Mouse (Mus musculus): Measurements from ENCODE around the gene Dhrs1. TPM values are rescaled to one million over a fixed set of nuclear protein-coding genes. Genes with fewer than 3 reads are reported as not detected.

Dhrs1 gene
- 29.7 to 33.0 TPM (median 31.4 TPM) in 4 replicates for total RNA-seq (2023)

DNA sequence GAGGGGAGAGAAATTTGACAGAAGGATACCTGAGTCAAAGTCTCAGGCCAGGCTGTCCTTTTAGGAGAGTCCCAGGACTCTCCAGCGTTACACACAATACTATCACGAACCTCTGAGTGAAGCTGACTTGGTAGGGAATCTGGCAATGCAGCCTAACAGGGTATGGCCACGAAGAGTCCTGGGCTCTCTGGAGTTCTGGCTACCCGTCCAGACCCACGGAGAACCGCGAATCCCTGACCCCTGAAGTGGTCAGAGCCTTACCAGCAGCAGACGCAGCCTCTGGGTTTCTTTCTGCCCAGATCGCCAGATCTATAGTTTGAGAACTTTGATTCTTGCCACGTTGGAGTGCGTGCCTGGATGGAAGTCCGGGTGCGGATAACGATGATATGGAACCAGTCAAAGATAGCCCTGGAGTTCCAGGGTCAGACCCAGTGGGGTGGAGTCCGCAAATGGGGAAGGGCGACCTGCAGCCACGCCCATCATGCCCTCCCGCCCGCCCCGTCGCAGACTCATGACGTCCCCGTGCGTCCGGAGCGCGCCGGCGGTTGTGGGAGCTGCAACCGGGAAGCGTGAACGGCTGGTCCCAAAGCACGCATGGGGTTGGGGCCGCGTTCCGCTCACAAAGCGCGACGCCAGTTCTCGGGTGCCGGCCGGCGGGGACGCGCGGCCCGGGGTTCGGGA, at the start of gene Dhrs1, which contains the start of gene Nop9:
TSS of gene Dhrs1 (minus strand) at position 511 of the 681 bp plus-strand sequence.
TSS of gene Nop9 (plus strand) at position 514 of the 681 bp plus-strand sequence.

DNA sequence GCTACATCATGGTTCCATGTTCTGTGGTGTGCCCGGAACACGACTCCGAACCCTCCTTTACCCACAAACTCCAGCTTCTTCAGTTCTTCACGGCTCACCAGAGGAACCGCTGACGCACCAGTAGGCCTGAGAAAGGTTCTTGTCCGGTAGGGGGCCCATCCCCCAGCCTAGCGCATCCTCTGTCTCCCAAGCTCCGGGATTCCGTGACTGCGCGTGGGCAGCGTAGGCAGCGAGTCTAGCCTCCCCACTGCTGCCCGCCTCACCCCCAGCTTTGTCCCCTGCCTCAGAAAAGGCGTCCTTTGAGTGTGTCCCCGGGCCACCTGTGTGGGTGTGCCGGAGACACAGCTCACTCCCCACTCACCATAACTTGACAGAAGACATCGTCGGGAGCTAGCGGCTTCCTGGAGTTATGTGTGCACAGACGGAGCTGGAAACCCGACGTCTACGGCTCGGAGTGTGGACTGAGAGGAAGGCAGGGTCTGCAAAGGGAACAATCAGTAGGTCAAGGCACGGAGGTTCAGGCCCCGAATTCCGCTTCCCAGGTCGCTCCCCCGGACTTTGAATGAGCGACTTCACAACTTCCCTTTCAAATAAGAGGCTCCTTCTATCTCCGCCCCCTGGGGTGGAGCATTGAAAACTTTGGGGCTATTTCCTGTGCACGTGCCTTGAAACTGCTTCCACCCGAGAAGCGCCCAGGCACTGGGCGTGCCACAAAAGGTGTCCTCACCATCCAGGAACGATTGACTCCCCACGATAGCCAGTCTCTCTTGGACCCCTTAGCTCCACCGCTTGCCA, 43.0 kb upstream of the Dhrs1 start, which contains the start of gene Ripk3:
TSS of gene Ripk3 (minus strand) at position 610 of the 795 bp plus-strand sequence.

DNA sequence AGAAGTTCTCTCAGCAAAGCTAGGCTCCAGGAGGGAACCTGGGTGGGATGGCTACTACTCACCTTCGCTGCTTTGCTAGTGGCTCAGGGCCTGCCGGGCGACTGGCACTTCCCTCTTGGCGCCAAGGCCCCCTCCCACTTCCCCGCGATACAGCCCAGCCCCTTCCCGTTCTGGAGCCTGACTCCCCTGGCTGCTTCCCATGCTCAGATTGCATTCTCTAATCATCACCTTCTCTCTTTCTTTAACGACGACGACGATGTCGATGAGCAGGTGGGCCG, 38.4 kb upstream of the Dhrs1 start, which contains the start of gene Adcy4:
TSS of gene Adcy4 (minus strand) at position 138 of the 278 bp plus-strand sequence.

DNA sequence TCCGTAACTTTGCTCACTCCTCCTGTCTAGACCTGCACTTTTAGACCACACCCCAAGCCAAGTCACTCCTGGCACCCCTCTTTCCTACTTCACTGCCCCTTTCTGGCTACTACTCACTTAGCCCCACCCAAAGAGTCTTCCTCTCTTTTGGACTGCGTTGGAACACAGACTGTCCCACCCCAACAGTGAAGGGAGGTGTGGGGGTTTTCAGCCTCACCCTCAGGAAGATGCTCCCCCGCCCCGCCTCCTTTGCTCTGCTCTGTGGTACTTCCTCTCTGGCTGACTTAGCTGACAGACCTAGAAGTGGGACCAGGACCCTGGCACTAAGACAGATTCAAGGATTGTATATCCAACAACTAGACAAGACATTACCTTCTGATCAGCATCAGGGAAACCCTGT, 20.2 kb upstream of the Dhrs1 start, which contains the start of gene Ltb4r1:
TSS of gene Ltb4r1 (plus strand) at position 267 of the 400 bp plus-strand sequence.

DNA sequence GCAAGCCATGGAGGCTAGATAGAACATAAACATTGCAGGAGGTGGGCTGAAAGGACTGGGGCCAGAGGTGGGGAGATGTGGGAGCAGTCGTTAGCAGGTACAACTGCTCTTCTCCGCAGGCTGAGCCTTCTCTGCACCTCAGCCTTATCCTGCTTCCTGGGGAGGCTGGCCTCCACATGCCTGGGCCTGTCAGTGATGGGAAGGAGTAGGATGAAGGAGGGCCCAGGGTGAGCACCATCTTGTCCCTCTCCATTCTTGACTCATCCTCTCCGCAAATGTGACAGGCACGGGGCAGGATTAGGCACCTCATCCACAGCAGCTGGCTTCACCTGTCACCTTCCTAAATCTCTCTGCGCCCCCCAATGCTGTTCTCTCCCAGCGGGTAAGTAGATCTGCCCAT, 15.7 kb upstream of the Dhrs1 start, which contains the start of gene Ltb4r2:
TSS of gene Ltb4r2 (plus strand) at position 266 of the 400 bp plus-strand sequence.

DNA sequence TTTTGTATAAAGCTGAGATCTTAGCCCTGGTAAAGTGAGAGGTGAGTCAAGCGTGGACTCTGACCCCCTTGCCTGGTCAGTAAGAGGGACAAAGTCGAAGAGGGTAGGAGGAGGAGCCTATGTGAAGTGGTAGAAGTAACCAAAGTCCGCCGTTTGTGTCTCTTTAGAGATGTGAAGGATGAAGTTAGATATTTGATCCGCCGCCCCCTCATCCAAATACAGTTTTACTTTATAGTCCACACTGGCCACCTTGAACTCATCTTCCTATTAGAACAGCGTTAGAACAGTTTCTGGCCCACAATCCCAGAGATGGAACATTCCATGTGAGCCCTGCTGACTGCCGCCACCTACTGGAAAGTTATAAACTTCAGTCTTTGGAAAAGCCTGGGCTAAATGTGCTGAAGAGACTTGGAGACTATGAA, 12.9 kb upstream of the Dhrs1 start, which contains the start of gene Cideb:
TSS of gene Cideb (minus strand) at position 96 of the 422 bp plus-strand sequence.

DNA sequence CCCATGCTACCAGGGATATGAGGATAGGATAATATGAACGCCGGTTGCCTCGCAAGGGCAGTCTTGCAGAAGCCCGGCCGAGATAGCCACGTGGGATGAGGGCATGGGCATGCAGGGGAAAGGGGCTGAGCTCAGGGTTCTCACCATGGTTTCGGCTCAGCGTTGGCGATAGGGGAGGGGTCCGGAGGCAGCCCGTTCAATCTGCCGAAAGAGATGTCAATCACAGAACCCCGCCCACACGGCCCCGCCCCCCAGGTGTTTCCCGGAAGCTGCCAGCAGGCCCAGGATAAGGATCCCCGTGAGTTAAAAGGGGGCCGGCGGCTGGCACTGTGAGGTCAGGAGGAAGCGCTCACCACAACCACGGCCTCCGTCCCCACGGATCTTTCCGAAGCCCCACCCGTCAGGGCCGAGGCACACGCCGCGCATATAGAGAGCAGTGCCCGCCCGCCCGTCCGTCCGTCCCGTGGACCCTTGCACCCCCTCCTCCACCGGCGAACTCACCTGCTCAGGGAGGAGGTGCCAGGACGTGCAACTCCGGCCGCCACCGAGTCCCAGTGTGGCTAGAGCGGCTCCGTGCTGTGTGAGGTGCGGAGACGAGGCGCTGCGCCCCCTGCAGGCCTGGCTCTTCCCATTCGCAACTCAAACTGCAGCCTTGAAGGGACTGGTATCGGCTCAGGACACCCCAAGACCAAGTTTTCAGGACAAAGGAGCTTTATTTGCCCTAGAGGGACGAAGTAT, 23.6 kb downstream of the Dhrs1 start, which contains the start of gene Rabggta:
TSS of gene Rabggta (minus strand) at position 564 of the 738 bp plus-strand sequence.

DNA sequence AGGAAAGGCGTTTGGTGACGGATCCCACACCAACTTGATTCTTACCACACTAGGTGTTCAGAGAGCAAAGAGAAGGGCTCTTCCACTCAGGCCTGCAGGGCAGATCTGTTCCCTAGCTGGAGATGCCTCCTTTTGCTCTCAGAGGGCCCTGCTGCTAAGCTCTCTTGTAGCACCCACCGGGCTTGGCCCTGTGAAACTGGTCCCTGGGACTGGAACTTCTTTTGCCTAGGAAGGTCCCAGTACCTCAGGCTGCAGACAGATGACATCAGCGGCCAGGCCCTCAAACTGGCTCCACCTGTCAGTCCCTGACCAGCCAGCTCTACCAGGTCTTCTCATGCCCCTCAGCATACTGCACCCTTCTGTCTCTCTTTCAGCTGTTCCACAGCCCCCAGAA, 31.8 kb downstream of the Dhrs1 start, which contains the start of gene Tgm1:
TSS of gene Tgm1 (minus strand) at position 198 of the 394 bp plus-strand sequence.

Other genes starting within 250 kb of the Dhrs1 start
- not detected in 4 replicates for gene Cpne6, start 235.2 kb downstream of the Dhrs1 start, total RNA-seq (2023)
- not detected in 4 replicates for gene Nrl, start 220.7 kb downstream of the Dhrs1 start, total RNA-seq (2023)
- 43.4 to 51.1 TPM (median 49.0 TPM) in 4 replicates for gene Pck2, start 205.4 kb downstream of the Dhrs1 start, total RNA-seq (2023)
- 84.9 to 91.3 TPM (median 86.3 TPM) in 4 replicates for gene Dcaf11, start 185.7 kb downstream of the Dhrs1 start, total RNA-seq (2023)
- 6.2 to 9.8 TPM (median 7.2 TPM) in 4 replicates for gene A730061H03Rik, start 185.3 kb downstream of the Dhrs1 start, total RNA-seq (2023)
- gene Fitm1, start 170.1 kb downstream of the Dhrs1 start, total RNA-seq (2023): not detected in 4 replicates
- 234 to 255 TPM (median 248 TPM) in 4 replicates for gene Psme1, start 167.6 kb downstream of the Dhrs1 start, total RNA-seq (2023)
- gene Emc9, start 160.4 kb downstream of the Dhrs1 start, total RNA-seq (2023): 3.7 to 6.1 TPM (median 5.3 TPM) in 4 replicates
- gene Psme2, start 154.6 kb downstream of the Dhrs1 start, total RNA-seq (2023): 273 to 323 TPM (median 304 TPM) in 4 replicates
- gene Rnf31, start 154.0 kb downstream of the Dhrs1 start, total RNA-seq (2023): 94.6 to 97.8 TPM (median 96.3 TPM) in 4 replicates
- gene Irf9, start 142.1 kb downstream of the Dhrs1 start, total RNA-seq (2023): 83.5 to 105 TPM (median 99.2 TPM) in 4 replicates
- gene Rec8, start 127.7 kb downstream of the Dhrs1 start, total RNA-seq (2023): 0.79 to 1.5 TPM (median 1.0 TPM) in 4 replicates
- 56.3 to 62.2 TPM (median 58.4 TPM) in 4 replicates for gene Ipo4, start 109.7 kb downstream of the Dhrs1 start, total RNA-seq (2023)
- gene Gm49378, start 107.8 kb downstream of the Dhrs1 start, total RNA-seq (2023): 3.3 to 4.7 TPM (median 4.4 TPM) in 3 of 4 replicates, not detected in the other
- gene Tm9sf1, start 101.9 kb downstream of the Dhrs1 start, total RNA-seq (2023): 38.2 to 51.1 TPM (median 44.8 TPM) in 4 replicates
- gene Tssk4, start 95.5 kb downstream of the Dhrs1 start, total RNA-seq (2023): 2.3 to 2.6 TPM (median 2.5 TPM) in 4 replicates
- gene Mdp1, start 85.2 kb downstream of the Dhrs1 start, total RNA-seq (2023): 42.5 to 45.6 TPM (median 42.9 TPM) in 4 replicates
- 18.2 to 28.2 TPM (median 22.1 TPM) in 4 replicates for gene Gmpr2, start 73.7 kb downstream of the Dhrs1 start, total RNA-seq (2023)
- 168 to 193 TPM (median 180 TPM) in 4 replicates for gene Nedd8, start 73.6 kb downstream of the Dhrs1 start, total RNA-seq (2023)
- gene Tinf2, start 63.9 kb downstream of the Dhrs1 start, total RNA-seq (2023): 164 to 172 TPM (median 166 TPM) in 4 replicates
- gene Tgm1, start 31.8 kb downstream of the Dhrs1 start, total RNA-seq (2023): 1.2 to 2.3 TPM (median 1.8 TPM) in 4 replicates
- 78.7 to 86.9 TPM (median 83.5 TPM) in 4 replicates for gene Rabggta, start 23.4 kb downstream of the Dhrs1 start, total RNA-seq (2023)
- gene Nop9, start within 50 bp of the Dhrs1 start, total RNA-seq (2023): 29.6 to 35.0 TPM (median 33.4 TPM) in 4 replicates
- gene Cideb, start 12.8 kb upstream of the Dhrs1 start, total RNA-seq (2023): not detected in 4 replicates
- 0.19 to 0.83 TPM (median 0.33 TPM) in 4 replicates for gene Ltb4r2, start 15.7 kb upstream of the Dhrs1 start, total RNA-seq (2023)
- gene Ltb4r1, start 20.3 kb upstream of the Dhrs1 start, total RNA-seq (2023): not detected in 4 replicates
- gene Adcy4, start 38.4 kb upstream of the Dhrs1 start, total RNA-seq (2023): 0.53 to 1.6 TPM (median 0.60 TPM) in 3 of 4 replicates, not detected in the other
- gene Ripk3, start 43.2 kb upstream of the Dhrs1 start, total RNA-seq (2023): 84.2 to 93.2 TPM (median 86.6 TPM) in 4 replicates
- not detected in 4 replicates for gene Nfatc4, start 77.5 kb upstream of the Dhrs1 start, total RNA-seq (2023)
- gene Nynrin, start 108.3 kb upstream of the Dhrs1 start, total RNA-seq (2023): 0.06 TPM in 1 of 4 replicates, not detected in the others
- not detected in 4 replicates for gene Cbln3, start 138.7 kb upstream of the Dhrs1 start, total RNA-seq (2023)
- 101 TPM in 4 replicates for gene Khnyn, start 139.3 kb upstream of the Dhrs1 start, total RNA-seq (2023)
- 21.8 to 38.3 TPM (median 34.4 TPM) in 4 replicates for gene Sdr39u1, start 154.6 kb upstream of the Dhrs1 start, total RNA-seq (2023)
- not detected in 4 replicates for gene Cma1, start 199.0 kb upstream of the Dhrs1 start, total RNA-seq (2023)
- not detected in 4 replicates for gene Cma2, start 205.3 kb upstream of the Dhrs1 start, total RNA-seq (2023)